Mouse (Mus musculus): Measurements from ENCODE around the gene Gm49320.

DNA sequence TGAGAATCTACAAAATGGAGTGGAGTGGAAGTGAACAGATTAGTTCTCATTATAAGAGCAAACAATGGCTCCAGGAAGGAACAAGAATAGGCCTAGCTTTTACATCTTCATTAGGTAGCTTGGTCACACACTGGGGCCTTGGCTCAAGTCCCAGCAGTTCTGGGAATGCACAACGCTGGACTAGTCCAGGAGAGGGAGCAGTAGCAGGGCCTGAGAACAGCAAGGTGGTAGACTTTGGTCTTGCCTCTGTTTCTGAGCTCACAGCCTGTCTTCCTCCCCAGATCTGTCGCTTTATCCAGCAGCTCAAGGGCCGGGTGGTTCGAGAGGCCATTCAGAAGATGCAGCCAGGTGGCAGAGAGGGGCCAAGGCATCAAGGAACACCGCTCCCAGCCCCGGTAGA lies 15.3 kb downstream of the Gm49320 start:
- TF ChIP-seq CTCF (IDR thresholded peaks at IDR 0.05; ENCODE audit: low read depth) = peak; percentile 53
- TF ChIP-seq EP300 (IDR thresholded peaks at IDR 0.05; ENCODE audit: low read depth) = no peak

Data from liver, postnatal 0 days (tissue).